Mouse (Mus musculus) E14TG2a.4 (cell line): ENCODE data around the gene Megf11.

ENCODE experiments used
- H3K27me3 ChIP-seq: 2 replicates; pipeline ENCODE4 v1.6.1; 2014; ENCODE audit warnings: low read length, control low read depth; ENCODE audit not compliant: insufficient read depth
- H3K36me3 ChIP-seq: 2 replicates; pipeline ENCODE4 v1.6.1; 2014; ENCODE audit warnings: low read length, control low read depth; ENCODE audit not compliant: insufficient read depth
- H3K4me1 ChIP-seq: replicated peaks from 2 replicates; pipeline ENCODE4 v1.6.1; 2014; ENCODE audit warnings: low read depth, low read length, control low read depth
- H3K4me3 ChIP-seq: replicated peaks from 2 replicates; pipeline ENCODE4 v1.5.1; 2014; ENCODE audit warnings: mild to moderate bottlenecking, low read length
- H3K9me3 ChIP-seq: 2 replicates; pipeline ENCODE4 v1.6.1; 2014; ENCODE audit warnings: low read length, control low read depth
- CTCF ChIP-seq: conservative IDR thresholded peaks from 2 replicates; pipeline ENCODE4 v1.5.1; 2014; ENCODE audit warnings: low read length
- NANOG ChIP-seq: IDR thresholded peaks from 2 replicates; pipeline ENCODE4 v1.6.1; 2014; ENCODE audit warnings: borderline replicate concordance, low read length, mixed read lengths
- POU5F1 ChIP-seq: IDR thresholded peaks from 2 replicates; pipeline ENCODE4 v1.6.1; 2014; ENCODE audit warnings: low read length, borderline replicate concordance

Megf11 gene

GRCm38 (mm10) chr9:64383021-64383788 lies 2.2 kb upstream of the Megf11 start:
- TF ChIP-seq CTCF (no peak), NANOG (no peak), POU5F1 (no peak)
- Histone ChIP-seq H3K4me3 (no peak overlapping the region), H3K36me3 (no peaks in the 10 kb centered on the region), H3K9me3 (peaks cover 17% of the 10 kb centered on the region), H3K27me3 (peaks cover 44% of the 10 kb centered on the region), H3K4me1 (peaks cover 64% of the 10 kb centered on the region)

- peaks cover 44% of the 10 kb centered on the region for H3K27me3 ChIP-seq
- H3K4me3 ChIP-seq = peak overlapping the region; percentile 88
- no peaks in the 10 kb centered on the region for H3K9me3 ChIP-seq
- no peak for TF ChIP-seq POU5F1
- TF ChIP-seq CTCF = no peak
- no peaks in the 10 kb centered on the region for H3K36me3 ChIP-seq
- H3K4me1 ChIP-seq = peaks cover 87% of the 10 kb centered on the region
Observed at GRCm38 (mm10) chr9:64386466-64387211, 1.2 kb downstream of the Megf11 start.

- no peaks in the 10 kb centered on the region for H3K9me3 ChIP-seq
- no peaks in the 10 kb centered on the region; the same call in 1 of the 2 replicates for H3K36me3 ChIP-seq
- peaks cover 30% of the 10 kb centered on the region for H3K27me3 ChIP-seq
- TF ChIP-seq NANOG (no peak), POU5F1 (no peak), CTCF (no peak)
- H3K4me3 ChIP-seq = peak overlapping the region; percentile 27; the same call in 1 of the 2 replicates
- H3K4me1 ChIP-seq = peaks cover 88% of the 10 kb centered on the region
Observed at GRCm38 (mm10) chr9:64389576-64390292, 4.3 kb downstream of the Megf11 start.

- Histone ChIP-seq H3K4me3 (no peak overlapping the region), H3K27me3 (no peaks in the 10 kb centered on the region), H3K36me3 (no peaks in the 10 kb centered on the region; the same call in 1 of the 2 replicates), H3K9me3 (peaks cover 8% of the 10 kb centered on the region), H3K4me1 (peaks cover 64% of the 10 kb centered on the region)
- peak; percentile 55; the same call in 1 of the 2 replicates for TF ChIP-seq NANOG
- TF ChIP-seq POU5F1 = no peak
- TF ChIP-seq CTCF = peak; percentile 83
Observed at GRCm38 (mm10) chr9:64393914-64394596, 8.6 kb downstream of the Megf11 start.

- Histone ChIP-seq H3K9me3 (peaks cover 8% of the 10 kb centered on the region), H3K36me3 (no peaks in the 10 kb centered on the region; the same call in 1 of the 2 replicates), H3K4me1 (peaks cover 54% of the 10 kb centered on the region), H3K27me3 (no peaks in the 10 kb centered on the region), H3K4me3 (no peak overlapping the region)
- TF ChIP-seq NANOG = no peak
- no peak for TF ChIP-seq CTCF
- TF ChIP-seq POU5F1 = no peak
Observed at GRCm38 (mm10) chr9:64395238-64395920, 10.0 kb downstream of the Megf11 start.

GRCm38 (mm10) chr9:64397108-64397507 lies 11.7 kb downstream of the Megf11 start:
- H3K36me3 ChIP-seq = no peaks in the 10 kb centered on the region; the same call in 1 of the 2 replicates
- peaks cover 57% of the 10 kb centered on the region for H3K4me1 ChIP-seq
- peaks cover 8% of the 10 kb centered on the region for H3K9me3 ChIP-seq
- TF ChIP-seq POU5F1 (no peak), NANOG (no peak), CTCF (no peak; the same call in 1 of the 2 replicates)
- no peaks in the 10 kb centered on the region for H3K27me3 ChIP-seq
- no peak overlapping the region for H3K4me3 ChIP-seq

GRCm38 (mm10) chr9:64399121-64399520 lies 13.7 kb downstream of the Megf11 start:
- Histone ChIP-seq H3K4me1 (peaks cover 42% of the 10 kb centered on the region), H3K4me3 (no peak overlapping the region), H3K36me3 (no peaks in the 10 kb centered on the region), H3K9me3 (peaks cover 8% of the 10 kb centered on the region), H3K27me3 (no peaks in the 10 kb centered on the region)
- no peak for TF ChIP-seq NANOG

- H3K9me3 ChIP-seq = peaks cover 1% of the 10 kb centered on the region
- H3K4me3 ChIP-seq = no peak overlapping the region
- peaks cover 25% of the 10 kb centered on the region for H3K4me1 ChIP-seq
- H3K36me3 ChIP-seq = no peaks in the 10 kb centered on the region
- H3K27me3 ChIP-seq = no peaks in the 10 kb centered on the region
- TF ChIP-seq CTCF (no peak), NANOG (no peak), POU5F1 (no peak)
Observed at GRCm38 (mm10) chr9:64402141-64402540, 16.7 kb downstream of the Megf11 start.
